Mouse (Mus musculus): Measurements from ENCODE around the gene Jade2. TPM values are rescaled to one million over a fixed set of nuclear protein-coding genes. Genes with fewer than 3 reads are reported as not detected.

The Jade2 gene
- 11.9 and 15.1 TPM in 2 replicates for total RNA-seq (2021)
- long read RNA-seq, experiment 1, partial matches to known transcripts: 0 of 3 reads
- long read RNA-seq, experiment 1, other reads (novel, unspliced or antisense): 3 of 3 reads
- long read RNA-seq, experiment 2, partial matches to known transcripts: 0 of 2 reads
- long read RNA-seq, experiment 2, other reads (novel, unspliced or antisense): 2 of 2 reads

DNA sequence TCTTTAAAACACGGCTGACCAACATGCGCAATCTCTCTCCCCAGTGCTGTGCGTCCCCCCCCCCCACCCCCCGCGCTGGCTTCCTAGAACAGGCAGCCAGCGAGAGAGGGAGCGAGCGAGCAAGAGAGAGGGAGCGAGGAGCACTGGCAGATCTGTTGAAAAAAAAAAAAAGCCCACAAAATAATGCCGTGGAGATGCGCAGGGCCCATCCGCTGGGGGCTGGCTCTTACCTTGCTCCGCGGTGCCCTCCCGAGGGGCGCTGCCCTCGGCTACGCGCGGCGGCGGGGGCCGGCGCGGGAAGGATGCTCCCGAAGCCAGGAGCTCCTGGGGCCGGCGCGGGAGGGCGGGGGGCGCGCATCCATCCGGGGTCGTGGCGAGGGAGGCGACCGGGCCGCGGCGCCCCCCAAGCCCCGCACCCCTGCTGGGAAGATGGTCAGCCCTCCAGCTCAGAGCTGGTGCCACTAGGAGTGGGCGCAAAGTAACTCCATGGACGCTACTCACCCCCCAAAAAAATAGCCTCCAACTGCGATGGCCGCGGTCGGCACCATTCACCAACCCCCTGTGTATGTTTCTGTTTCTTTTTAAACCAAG, at the start of gene Jade2:
Jade2 (minus strand) TSS at position 573 of the 591 bp plus-strand sequence.
- DNase-seq: peak; percentile 75

DNA sequence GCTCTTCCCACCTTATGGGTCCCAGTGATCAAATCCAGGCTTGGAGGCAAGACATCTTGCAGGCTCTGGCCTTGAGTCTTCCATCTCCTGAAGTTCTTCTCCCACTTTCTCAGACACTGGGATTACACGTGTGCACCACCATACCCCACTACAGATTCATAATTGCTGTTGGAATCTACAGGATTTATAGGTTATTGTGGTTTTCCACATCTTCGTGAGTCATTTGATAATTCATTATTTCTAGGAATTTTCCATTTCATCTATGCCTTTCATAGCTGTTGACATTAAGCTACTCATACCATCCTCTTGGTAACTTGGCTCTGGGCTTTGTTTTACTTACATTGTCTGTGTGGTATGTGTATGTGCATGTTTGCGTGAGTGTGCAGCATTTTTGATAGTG, 46.8 kb upstream of the Jade2 start:
- DNase-seq: no peak

DNA sequence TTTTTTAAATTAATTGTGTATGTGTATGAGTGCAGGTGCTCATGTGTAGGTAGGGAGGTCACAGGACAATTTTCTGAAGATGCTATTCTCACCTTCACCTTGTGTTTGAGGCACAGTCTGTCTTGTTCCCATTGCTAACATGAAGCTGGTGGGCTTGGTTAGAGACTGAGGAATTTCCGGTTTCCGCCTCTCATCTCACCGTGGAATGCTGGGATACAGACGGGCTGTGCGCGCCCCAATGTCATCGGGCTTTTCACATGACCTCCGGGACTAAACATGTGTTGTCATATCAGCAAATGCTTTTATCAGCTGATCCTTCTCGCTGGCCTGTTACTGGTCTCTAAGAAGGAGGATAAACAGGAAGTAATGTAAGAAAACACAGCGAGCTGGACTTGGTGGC, 42.2 kb upstream of the Jade2 start:
- DNase-seq: no peak

DNA sequence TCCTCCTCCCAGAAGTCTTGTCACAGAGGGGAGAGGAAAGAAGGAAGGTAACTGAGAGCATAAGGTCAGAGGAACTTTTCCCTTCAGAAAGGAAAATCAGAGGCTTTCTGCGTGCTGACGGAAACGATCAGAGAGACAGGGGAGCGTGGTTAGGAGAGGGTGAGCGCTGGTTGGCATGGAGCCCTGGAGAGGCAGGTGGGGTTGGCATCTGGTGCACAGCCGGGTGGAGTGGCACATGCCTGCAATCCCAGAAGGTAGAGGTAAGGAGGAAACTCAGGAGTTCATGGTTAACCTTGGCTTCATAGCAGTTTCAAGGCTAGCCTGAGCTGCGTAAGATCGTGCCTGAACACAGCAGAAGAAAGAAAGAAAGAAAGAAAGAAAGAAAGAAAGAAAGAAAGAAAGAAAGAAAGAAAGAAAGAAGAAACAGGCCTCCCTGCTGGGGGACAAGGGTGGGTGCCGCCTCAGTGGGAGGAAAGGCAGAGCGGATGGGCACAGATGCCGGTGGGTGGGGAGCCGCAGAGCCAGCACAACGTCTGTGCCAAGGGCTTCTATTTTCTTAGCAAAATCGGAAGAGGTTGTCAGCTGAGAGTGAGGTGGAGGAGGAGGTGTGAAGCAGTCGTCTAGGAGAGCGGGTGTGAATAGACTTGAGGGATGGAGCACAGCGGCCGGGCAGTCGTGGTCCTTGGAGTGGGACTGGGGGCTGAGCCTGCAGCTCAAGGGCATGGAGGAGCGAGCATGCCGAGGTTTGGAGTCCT, 41.0 kb upstream of the Jade2 start:
- no peak for DNase-seq

DNA sequence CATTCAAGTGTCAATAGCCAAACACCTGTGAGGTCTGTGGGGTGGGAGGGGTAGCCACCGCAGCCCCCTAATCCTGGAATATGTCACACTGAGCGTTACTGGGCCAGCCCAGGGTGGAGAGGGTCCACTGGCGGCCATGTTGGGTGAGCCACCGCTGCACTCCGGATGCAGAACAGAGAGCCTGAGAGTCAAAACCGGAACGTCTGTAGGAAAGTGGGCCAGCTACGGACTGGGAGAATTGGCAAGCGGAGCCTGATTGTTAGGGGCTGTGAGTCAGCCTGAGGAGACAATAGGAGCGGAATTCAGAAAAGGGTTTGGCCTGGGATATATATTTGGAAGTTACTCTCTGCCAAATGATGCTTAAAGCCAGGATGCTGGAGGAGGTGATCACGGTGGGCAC, 39.9 kb upstream of the Jade2 start:
- DNase-seq: peak; percentile 24

DNA sequence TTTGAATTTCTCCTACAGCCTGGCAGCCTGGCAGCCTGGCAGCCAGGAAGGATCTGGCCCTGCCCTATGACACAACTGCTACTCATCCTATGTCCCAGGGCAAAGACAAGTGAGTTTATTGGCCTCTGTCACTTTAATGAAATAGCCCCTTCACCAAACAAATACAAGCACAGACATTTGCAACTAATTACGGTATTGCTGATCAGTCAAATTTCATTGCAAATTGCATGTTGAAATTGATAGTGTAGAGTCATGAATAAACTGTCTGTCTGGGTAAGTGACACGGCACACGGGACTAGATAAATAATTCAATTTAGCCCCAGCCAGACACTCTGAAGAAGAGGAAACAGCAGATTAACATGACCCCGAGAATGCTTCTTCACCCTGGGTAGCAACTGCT, 38.6 kb upstream of the Jade2 start:
- no peak for DNase-seq

DNA sequence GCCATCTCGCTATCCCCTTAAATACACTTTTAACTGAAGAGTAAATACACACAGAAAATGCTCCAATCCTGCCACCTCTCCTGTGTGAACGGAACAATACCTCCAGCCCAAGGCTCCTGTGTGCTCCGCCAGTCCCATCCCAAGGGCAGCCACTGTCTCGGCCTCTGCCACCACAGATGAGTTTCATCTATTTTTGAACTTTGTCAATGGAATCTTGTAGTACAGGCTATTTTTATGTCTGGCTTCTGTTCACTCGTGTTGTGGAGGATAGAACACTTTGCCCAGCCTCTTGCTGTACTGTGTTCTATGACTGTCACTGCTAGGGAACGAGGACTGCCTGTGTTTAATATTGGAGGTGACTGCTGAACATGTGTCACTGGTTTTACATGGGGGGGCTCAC, 28.2 kb upstream of the Jade2 start:
- no peak for DNase-seq

DNA sequence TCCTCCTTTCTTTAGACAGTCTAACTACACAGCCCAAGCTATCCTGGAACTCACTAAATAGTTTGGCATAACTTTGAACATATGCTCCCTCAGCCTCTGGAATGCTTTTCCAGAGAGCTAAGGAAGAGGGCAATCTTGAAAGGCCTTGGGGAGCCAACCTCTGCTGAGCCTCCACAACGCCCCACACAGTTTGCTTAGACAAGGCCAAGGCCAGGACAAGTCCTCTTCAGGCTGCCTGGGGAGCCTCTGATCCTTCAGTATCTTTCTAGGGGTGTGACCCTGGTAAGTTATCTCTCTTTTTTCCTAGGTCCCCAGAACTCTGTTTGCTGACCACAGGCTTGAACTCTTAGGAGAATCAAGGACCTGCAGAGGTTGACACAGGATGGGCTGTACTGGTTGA, 26.6 kb upstream of the Jade2 start:
- DNase-seq: no peak

DNA sequence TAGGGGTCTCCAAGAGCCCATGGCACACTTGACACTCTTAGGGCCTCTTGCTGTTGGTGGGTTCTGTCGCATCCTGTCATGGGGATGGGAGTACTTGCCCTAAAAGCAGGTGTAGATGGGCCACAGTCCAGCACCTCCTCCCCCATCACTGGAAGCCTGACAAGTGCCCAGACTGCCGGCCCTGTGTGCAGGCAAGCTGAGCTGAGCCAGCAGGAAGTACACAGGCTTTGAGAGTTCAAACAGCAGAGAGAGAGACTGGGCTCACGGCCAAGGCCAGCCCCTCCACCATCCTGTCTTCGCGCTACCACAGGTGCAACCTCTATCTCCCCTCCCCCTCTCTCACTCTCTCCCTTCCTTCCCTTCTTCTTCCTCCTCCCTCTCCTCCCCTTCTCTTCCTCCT, 26.2 kb upstream of the Jade2 start:
- DNase-seq: peak; percentile 71

DNA sequence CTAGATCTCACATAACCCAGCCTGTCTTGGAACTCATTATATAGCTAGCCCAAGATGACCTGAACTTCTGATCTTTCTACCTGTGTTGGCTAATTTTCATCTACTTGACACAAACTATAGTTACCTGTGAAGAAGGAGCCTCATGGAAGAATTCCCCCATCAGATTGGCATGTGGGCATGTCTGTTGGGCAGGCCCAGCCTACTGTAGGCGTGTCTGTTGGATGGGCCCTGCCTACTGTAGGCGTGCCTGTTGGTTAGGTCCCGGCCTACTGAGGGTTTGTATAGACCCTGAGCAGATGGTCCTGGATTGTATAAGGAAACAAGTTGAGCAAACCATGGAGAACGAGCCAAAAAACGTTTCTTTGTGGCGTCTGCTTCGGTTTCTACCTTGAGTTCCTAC, 24.3 kb upstream of the Jade2 start:
- DNase-seq: no peak

DNA sequence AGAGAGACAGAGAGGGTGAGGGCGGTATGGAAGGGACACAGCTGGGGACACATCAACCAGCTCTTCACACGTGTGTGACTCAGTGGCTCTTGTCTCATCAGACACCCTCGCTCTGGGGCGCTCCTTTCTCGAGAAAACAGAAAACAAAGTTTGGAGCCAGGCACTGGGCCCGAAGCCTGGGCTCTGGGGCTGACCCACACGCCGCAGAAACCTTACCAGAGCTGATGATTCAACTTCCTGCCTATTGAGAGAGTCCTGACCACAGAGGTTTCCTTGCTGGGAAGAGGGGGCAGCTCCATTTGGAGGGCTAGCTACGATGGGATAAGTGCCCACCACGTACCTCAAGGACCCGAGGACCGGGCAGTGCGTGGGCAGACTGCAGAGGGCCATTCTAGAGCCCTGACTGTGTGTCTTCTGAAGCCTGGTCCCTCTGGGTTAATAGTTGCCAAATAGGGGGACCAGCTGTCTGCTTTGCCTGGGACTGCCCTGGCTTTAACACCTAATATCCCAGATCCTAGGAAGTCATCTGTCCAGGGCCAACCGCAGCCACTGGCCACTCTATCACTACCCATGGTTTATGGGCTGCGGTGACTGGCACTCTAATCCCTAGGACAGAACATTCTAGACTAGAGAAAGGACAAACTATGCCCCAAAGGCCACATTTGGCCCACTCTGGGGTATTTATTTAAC, 23.7 kb upstream of the Jade2 start:
- DNase-seq: no peak

DNA sequence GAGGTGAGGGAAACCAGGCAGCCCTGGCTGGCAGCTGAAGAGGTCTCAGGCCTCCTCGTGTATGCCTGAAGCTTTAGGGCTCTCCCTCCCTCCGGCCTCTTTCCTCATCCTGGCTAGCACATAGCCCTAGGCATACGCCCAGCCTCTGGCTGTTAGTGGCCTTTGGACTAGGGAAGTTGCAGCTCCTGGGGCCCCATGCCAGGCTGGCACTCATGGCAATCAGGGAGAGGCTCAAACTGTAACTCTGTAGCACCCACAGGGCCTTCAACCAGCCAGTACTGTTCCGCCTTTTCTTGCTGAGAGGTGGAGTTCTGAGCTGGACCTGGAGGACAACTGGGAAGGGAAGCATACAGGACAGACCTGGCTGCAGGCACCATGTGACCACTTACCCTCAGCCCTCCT, 19.5 kb upstream of the Jade2 start:
- DNase-seq: peak; percentile 79

DNA sequence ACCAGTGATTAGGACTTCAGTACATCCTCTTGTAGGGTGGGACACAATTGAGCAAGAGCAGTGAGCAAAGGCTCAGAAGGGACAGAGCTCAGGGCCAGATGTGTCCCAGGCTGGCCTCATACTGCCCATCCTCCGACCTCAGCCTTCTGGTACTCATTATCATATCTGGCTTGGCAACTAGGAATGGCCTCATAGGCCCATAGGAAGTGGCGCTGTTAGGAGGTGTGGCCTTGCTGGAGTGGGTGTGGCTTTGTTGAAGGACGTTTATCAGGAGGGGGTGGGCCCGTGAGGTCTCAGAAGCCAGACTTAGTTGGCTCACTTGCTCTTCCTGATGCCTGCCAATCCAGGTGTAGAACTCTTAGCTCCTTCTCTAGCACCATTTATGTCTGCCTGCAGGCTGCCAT, 18.3 kb upstream of the Jade2 start:
- DNase-seq: no peak

DNA sequence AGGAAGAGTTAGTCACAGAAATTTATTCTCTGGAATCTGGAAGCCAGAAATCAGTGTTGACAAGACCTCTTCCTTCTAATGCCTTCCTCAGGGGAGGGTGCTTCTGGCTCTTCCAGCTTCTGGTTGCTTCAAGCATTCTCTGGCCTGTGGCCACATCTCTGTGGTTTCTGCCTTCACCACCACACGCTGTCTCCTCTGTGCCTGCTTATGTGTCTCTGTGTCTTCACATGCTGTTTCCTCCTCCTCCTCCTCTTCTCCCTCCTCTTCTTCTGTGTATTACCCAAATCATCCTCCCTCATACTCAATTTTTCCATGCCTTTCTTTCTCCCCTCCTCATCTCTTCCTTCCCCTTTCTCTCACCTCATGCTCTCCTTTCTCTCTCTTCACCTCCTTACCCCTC, 17.6 kb upstream of the Jade2 start:
- peak; percentile 35 for DNase-seq

DNA sequence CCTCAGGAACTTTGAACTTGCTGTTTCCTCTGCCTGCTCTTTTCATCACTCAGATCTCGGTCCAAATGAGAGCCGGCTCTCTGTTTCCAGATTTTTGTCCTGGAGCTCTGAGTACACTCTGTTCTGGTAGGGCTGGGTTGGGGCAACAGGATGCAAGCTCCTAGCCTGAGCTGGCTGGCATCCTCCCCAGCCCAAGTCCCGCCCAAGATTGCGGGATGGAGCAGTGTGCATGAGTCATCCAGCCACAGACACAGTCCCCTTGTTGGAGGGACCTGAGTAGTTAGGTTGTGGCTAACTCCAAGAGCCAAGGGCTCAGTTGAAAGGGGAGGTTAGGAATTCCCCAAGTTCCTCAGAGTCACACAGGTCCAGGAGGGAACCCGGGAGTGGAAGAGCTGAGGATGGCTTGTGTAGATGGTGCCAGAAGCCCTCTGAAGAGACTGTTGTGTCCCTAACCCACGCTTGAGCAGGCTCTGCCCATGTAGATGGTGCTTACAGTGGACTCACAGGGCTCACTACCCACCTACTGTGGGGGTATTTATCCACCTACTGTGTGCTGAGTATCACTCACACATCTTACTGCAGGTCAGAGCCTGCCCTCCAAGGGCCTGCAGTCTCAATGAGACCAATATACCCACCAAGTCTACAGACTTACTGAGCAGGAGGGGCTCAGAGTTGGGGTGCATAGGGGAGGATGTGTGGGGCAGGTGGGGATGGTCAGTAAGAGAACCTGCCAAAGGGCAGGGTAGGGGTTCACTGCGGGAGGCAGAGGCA, 17.0 kb upstream of the Jade2 start:
- peak; percentile 91 for DNase-seq

DNA sequence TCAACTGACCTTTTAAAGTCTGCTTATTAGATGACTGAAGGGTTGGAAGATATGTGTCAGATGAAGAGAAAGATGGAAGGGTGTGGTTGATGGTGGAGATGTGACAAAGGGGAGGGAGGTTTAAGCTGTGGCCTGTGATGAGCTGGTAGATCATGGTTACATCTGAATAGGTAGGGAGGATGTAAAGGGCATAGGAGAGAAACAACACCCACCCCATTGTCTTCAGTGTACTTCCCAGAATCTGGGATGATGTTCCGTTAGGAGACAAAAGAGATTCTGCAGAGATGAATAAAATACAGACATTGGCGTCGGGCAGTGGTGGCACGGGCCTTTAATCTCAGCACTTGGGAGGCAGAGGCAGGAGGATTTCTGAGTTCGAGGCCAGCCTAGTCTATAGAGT, 15.7 kb upstream of the Jade2 start:
- DNase-seq: no peak

DNA sequence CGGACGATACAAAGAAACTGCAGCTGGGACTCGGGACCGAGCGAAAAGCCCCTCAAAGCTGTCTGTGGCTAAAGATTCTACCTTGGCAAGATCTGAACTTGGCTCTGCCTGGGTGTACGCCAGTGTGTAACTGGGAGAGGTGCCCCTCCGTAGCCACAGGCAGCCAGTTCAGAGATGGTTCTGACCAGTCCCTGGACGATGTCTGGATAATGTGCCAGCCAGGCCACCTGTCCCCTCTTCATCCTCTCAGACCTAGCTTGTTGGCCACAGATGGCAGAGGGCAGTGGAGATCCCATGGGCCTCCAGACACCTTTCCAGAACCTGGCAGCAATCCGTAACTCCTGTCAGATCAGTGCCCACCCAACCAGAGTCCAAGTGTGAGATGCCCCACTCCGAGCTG, 9.8 kb upstream of the Jade2 start:
- DNase-seq: no peak

DNA sequence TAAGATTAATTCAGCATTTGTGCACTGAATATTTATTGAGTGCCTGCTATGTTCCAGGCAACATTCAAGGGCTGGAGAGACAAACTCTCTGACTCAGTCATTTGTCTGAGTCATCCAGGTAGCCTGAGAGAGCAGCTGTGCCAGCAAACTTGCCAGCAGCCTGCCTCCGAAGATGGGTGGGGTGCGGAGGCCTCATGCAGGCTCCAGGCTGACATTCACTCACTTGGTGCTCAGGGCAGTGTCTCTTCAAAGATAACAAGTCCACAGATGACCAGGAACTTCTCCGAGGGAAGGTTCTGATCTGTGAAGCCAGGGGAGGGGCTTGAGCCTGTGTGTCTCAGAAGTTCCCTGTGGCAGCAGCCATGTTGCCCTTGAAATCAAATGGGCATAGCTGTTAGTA, 8.6 kb upstream of the Jade2 start:
- no peak for DNase-seq

DNA sequence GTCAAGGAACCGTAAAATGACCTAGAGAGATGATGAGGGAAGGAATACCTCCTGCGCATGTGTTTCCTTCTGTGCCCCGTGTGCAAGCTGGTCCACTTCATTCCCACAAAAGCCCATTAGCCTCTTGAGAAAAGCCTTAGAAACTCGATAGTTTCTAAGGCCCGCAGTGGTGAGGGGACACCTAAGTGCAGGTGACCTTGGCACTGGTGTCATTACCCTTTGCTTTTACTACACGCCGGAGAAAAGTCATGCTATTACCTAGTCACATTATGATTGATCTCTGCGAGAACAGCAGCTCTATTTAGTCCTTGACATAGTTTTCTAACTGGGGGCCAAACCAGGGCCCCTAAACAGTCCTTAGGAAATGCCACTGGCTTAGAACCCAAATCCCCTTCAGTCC, 3.2 kb upstream of the Jade2 start:
- no peak for DNase-seq

DNA sequence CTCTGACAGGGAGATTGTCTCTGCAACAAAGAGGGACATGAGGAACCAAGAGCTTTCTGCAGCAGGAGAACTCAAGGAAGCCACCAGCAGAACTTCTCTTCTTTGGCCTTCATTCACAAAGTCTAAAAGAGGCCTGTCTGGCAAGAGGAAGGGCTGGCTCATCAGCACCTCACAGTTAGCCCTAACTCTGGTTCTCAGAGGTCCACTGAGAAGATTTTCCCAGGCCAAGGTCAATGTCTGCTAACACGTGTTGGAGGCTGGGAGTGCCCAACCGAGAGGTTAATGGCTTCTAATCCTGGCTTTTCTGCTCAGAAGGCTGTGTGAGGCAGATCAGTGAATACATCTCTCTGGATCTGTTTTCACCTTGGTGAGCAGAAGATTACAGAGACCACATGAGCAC, 2.1 kb upstream of the Jade2 start:
- peak; percentile 37 for DNase-seq

DNA sequence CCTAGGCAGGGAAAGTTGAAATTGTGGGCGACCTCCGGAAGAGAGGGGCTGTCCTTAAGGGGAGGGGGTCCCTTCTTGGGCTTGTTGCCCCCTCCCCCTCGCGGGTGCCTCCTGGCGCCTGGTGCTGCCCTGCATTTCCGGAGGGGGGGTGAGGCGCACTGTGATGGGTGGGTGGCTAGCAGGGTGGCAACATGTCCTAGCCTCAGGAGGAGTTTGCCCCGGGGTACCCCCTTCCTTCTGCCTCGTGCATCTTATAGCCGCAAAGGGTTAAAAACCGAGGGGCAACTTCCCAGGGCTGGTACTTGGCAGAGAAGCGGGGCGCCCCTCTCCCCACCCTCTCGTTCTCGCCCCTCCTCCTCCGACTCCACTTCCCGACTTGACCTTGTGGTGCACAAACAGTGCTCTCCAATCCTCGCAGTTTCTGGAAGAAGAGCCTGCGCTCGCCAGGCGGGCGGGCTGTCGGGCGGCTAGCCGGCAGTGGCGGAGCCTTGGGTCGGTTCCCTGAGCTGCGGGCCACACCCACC, 1.1 kb upstream of the Jade2 start:
- peak; percentile 88 for DNase-seq

DNA sequence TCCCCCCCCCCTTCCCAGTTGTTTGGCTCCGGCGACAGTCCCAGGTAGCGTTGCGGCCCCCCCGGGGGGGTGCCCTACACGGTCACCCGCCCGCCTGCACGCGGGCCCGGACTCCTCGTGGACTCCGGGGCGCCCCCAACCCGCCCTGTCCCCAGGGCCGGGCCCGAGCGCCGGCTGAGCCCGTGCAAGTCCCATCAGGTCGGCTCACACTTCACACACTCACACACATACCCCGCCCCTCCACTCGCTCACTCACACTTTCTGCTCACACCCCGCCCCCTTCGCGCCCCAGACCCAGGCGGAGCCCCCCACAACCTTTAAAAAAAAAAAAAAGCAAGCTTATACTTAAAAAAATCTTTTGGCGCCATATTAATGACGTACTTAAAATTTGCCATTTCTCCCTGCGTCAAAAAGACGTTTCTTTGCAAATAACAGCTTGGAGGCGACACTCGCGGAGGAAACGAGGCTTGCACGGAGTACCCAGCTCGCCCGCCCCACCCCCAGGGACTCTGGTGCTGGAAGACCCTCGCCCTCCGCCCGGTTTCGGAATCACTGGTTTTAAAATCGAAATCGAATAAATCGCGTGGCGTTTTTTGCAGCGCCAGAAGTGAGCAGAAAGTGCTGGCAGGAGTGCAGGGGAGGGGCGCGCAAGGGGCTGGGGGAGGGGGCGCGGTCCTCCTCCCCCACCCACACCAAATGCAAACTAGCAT, 520 bp upstream of the Jade2 start:
- peak; percentile 88 for DNase-seq

Data from adrenal gland, postnatal 14 days (tissue).